In the genomic region with DNA sequence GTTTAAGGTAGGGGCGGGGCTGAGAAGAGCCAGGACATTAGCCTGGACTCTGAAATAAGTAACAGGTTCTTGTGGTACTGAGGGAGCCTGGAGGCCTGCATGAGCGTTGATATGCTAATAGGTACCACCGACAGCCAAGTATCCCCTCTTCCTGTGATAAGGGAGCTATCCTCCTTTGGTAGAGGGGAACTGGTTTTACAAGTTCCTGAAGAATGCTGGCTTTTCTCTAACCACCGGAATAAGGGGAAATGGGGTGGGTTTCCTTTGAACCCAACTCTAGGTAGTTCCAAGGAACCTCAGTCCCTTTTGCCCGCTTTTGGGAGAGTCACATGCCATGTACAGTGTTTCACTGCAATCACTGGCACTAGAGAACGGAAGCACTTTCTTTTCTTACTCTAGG, we compare ENCODE assay signal across 25 mouse cellular contexts.
A peak's percentile ranks its signal among the peaks of the same experiment; 100 is the strongest.
DNase-seq lines count a peak whose midpoint lies in the region; ATAC-seq and TF ChIP-seq lines count a peak whose summit lies in the region.
"Had no signal": no experiment of that assay in that cellular context is flagged by ENCODE, and none has a peak within 500 bp of the region (broad histone marks: within the 10 kb centered on the region; RNA-seq: fewer than 3 reads in every experiment).

No protein-coding gene starts in this region.

- TF ChIP-seq CTCF in thymus, adult 2 months (IDR thresholded peaks at IDR 0.05; ENCODE audit: borderline replicate concordance, control insufficient read depth, extremely low read depth, insufficient read depth, low read length, poor library complexity), result no peak

- peak overlapping the region; percentile 62 for H3K27ac ChIP-seq in thymus, adult 2 months (ENCODE audit: control insufficient read depth, insufficient read depth, low read length)
- no peak overlapping the region for H3K27ac ChIP-seq in midbrain, embryonic 13.5 days
- H3K27ac ChIP-seq: embryonic facial prominence, embryonic 15.5 days; heart, embryonic 15.5 days; hindbrain, embryonic 15.5 days; layer of hippocampus, adult 2 months; limb, embryonic 12.5 days had no signal

- 38% methylated on average over 6 of the region's 6 CpGs for WGBS in thymus, adult 2 months
- 66% methylated on average over 6 of the region's 6 CpGs for WGBS in midbrain, embryonic 13.5 days

- TF ChIP-seq POLR2A in thymus, adult 2 months (IDR thresholded peaks at IDR 0.05; ENCODE audit: control insufficient read depth, extremely low read depth, insufficient read depth, low read length, poor library complexity), result no peak

- no peaks in the 10 kb centered on the region for H3K36me3 ChIP-seq in thymus, adult 2 months (ENCODE audit: control insufficient read depth, insufficient read depth, low read length)
- H3K36me3 ChIP-seq in midbrain, embryonic 13.5 days, result no peaks in the 10 kb centered on the region
- H3K36me3 ChIP-seq: embryonic facial prominence, embryonic 15.5 days; heart, embryonic 15.5 days; hindbrain, embryonic 15.5 days; limb, embryonic 12.5 days had no signal

- no peaks in the 10 kb centered on the region for H3K27me3 ChIP-seq in thymus, adult 2 months (ENCODE audit: control insufficient read depth, insufficient read depth, low read length)
- no peaks in the 10 kb centered on the region for H3K27me3 ChIP-seq in midbrain, embryonic 13.5 days
- H3K27me3 ChIP-seq: embryonic facial prominence, embryonic 15.5 days; heart, embryonic 15.5 days; hindbrain, embryonic 15.5 days had no signal

- peak; percentile 30; the same call in 1 of the 2 replicates for ATAC-seq in granulocyte monocyte progenitor cell, adult 5-6 weeks (replicated peaks; ENCODE audit: poor library complexity, severe bottlenecking)
- ATAC-seq in midbrain, embryonic 13.5 days, result no peak
- ATAC-seq: forebrain, embryonic 16.5 days; liver, postnatal 0 days had no signal

- peaks cover 48% of the 10 kb centered on the region for H3K4me1 ChIP-seq in thymus, adult 2 months (replicated peaks; ENCODE audit: control insufficient read depth, insufficient read depth, low read length)
- 0 out of 2 replicates have a peak, but pooled peaks cover 3% of the 10 kb centered on the region for H3K4me1 ChIP-seq in midbrain, embryonic 13.5 days (replicated peaks)
- H3K4me1 ChIP-seq: hindbrain, embryonic 15.5 days had no signal

- H3K4me2 ChIP-seq in midbrain, embryonic 13.5 days (replicated peaks), result no peak overlapping the region
- H3K4me2 ChIP-seq: embryonic facial prominence, embryonic 15.5 days; heart, embryonic 15.5 days; hindbrain, embryonic 15.5 days; limb, embryonic 12.5 days; liver, embryonic 11.5 days; midbrain, embryonic 11.5 days had no signal

- no peaks in the 10 kb centered on the region for H3K9me3 ChIP-seq in midbrain, embryonic 13.5 days
- H3K9me3 ChIP-seq: embryonic facial prominence, embryonic 15.5 days; heart, embryonic 15.5 days; hindbrain, embryonic 15.5 days; limb, embryonic 12.5 days had no signal

- no peak overlapping the region for H3K9ac ChIP-seq in midbrain, embryonic 13.5 days (replicated peaks)
- H3K9ac ChIP-seq: embryonic facial prominence, embryonic 15.5 days; heart, embryonic 15.5 days; hindbrain, embryonic 15.5 days; limb, embryonic 12.5 days; liver, postnatal 0 days had no signal

- H3K4me3 ChIP-seq in thymus, adult 2 months (ENCODE audit: control insufficient read depth, insufficient read depth, low read length), result no peak overlapping the region
- no peak overlapping the region for H3K4me3 ChIP-seq in midbrain, embryonic 13.5 days (replicated peaks)
- H3K4me3 ChIP-seq: embryonic facial prominence, embryonic 15.5 days; heart, embryonic 15.5 days; hindbrain, embryonic 15.5 days; layer of hippocampus, adult 2 months; limb, embryonic 12.5 days had no signal

- peak; percentile 70 for DNase-seq in heart, adult 11 months
- DNase-seq in heart, adult 8-10 months (ENCODE audit: low spot score), result no peak
- DNase-seq in thymus, adult 2 months, result no peak
- DNase-seq in thymus, postnatal 4 days, result no peak
- DNase-seq in adrenal gland, adult 18-20 months (ENCODE audit: low spot score in 2 of 2), result no peak
- DNase-seq: adrenal gland, adult 8-10 months; cerebellum, adult 11-12 months; cerebellum, postnatal 10 days; gastrocnemius, postnatal 10 days; heart, adult 18-20 months; heart, postnatal 36 days; kidney, postnatal 14 days; liver, postnatal 0 days; lung, postnatal 14 days; thymus, adult 18-20 months had no signal
